Mouse (Mus musculus) spleen, adult 18-20 months (tissue): Measurements from ENCODE around the gene Hist1h1b.

Experiments used
- DNase-seq, 2 experiments: peaks; one replicate each; pipeline ENCODE4 v3.0.0; 2022; ENCODE audit warnings: mixed read lengths in 2 of 2

The Hist1h1b gene

GRCm38 (mm10) chr13:21781639-21782038 is 1.2 kb upstream of the Hist1h1b start:
- no peak for DNase-seq

DNA sequence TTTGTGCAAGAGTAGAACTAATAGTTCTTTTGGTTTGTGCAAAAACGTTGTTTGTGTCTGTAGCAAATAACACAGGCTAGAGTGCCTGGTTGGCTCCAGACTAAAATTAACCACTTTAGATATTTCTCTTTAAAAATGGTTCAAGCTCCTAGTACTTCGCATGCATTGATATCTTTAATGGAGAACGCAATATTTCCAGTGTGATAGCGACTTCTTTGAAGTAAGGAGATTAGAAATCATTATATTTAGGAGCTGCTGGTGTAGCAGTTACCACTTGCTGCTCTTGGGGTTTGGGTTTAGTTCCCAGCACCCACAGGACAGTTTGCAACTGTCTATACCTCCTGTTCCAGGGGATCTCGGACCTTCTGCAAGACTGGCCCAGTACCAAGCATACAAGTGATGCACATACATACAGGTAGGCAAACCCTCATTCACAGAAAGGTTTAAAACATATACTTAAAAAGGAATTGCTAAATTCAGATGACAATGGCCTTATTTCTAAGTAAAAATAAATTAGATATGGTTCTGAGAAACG is 663 bp upstream of the Hist1h1b start:
- DNase-seq = no peak

GRCm38 (mm10) chr13:21778814-21779766 is 1.3 kb downstream of the Hist1h1b start:
- DNase-seq = peak; percentile 43 to 48

- DNase-seq = no peak
Observed at GRCm38 (mm10) chr13:21755707-21756106, 24.7 kb downstream of the Hist1h1b start.

GRCm38 (mm10) chr13:21754294-21755001 is 26.0 kb downstream of the Hist1h1b start:
- peak in 1 of 2 experiments; percentile 19 for DNase-seq

- DNase-seq = peak; percentile 45 to 46
Observed at GRCm38 (mm10) chr13:21753524-21754285, 26.7 kb downstream of the Hist1h1b start, which contains the start of the genes Hist1h2ak and Hist1h2bn. Hist1h2ak (minus strand) TSS chr13:21753827. Hist1h2bn (plus strand) TSS chr13:21754123.

DNA sequence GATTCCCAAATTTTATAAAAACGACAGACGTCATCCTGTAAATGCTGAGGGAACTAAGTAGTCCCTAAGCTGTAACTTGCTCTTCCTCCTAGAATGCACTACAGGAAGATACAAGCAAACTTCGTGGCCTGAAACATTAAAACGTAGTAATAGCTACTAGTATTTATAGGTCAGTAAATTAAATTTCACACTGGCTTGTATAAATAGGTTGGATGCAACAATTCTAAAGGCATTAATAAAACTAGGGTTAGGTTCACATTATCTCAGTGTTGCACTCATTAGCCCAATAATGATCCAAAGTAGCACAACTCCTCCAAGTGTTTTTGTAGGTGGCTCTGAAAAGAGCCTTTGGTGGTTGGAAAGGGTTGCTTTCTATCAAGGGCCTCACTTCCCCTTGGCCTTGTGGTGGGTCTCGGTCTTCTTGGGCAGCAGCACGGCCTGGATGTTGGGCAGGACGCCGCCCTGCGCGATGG is 27.3 kb downstream of the Hist1h1b start:
- no peak for DNase-seq

DNA sequence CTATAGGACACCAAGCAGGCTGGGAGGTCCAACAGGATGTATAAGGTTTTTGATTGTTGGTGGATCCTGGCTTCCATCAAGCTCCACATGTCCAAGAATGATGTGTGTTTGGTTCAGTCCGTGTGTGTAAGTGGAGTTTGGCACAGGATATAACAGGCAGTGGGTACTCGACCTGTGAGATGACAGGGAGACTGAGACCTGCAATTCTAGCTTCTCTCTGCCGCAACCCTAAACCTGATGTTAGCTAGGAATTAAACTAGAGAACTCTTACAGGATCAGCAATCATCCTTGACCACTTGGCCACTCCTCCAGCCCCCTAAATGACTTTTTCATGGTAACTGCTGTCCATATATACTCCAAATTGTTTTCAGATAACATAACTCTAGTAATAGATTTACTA is 28.1 kb downstream of the Hist1h1b start:
- no peak for DNase-seq

DNA sequence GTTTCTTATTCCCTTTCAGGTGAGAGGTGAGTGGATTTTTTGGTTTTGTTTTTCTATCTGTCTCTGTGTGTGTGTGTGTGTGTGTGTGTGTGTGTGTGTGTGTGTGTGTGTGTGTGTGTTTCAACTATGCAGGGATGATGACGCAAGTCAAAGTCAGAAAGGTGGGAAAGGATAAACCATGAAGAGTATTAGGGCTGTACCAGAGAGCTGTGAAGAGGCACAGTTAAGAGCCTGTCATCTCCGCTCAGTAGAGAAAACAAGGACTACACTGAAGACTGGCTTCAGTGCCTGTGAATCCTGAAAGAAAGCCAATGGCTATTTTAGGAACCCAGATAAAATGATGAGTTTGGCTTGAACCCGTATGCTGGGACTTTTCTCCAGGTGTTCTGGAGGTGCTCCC is 28.6 kb downstream of the Hist1h1b start:
- no peak for DNase-seq

- no peak for DNase-seq
Observed at GRCm38 (mm10) chr13:21751417-21751816, 29.0 kb downstream of the Hist1h1b start.

GRCm38 (mm10) chr13:21750159-21751017 is 30.0 kb downstream of the Hist1h1b start, which contains the start of gene Hist1h4k:
Hist1h4k (minus strand) TSS chr13:21750505.
- DNase-seq = peak; percentile 82 to 86

GRCm38 (mm10) chr13:21749387-21750158 is 30.9 kb downstream of the Hist1h1b start:
- DNase-seq = no peak

DNA sequence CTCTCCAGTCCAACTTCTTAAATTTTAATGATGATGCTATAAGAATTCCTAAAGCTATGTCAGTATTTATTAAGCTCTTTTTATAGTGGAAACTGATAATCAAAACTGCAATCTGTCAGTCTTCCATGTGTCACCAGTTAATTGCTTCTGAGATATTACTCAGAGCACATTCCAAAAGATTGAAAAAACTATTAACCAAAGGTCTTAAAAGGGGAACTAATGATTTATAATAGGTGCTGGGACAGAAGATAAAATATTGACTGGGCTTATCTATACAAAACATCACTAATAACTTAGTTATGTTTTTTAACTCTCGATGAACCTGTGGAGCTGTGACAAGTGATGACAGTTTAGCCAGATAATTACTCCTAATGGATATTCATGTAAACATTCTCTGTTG is 35.4 kb downstream of the Hist1h1b start:
- DNase-seq = no peak

DNA sequence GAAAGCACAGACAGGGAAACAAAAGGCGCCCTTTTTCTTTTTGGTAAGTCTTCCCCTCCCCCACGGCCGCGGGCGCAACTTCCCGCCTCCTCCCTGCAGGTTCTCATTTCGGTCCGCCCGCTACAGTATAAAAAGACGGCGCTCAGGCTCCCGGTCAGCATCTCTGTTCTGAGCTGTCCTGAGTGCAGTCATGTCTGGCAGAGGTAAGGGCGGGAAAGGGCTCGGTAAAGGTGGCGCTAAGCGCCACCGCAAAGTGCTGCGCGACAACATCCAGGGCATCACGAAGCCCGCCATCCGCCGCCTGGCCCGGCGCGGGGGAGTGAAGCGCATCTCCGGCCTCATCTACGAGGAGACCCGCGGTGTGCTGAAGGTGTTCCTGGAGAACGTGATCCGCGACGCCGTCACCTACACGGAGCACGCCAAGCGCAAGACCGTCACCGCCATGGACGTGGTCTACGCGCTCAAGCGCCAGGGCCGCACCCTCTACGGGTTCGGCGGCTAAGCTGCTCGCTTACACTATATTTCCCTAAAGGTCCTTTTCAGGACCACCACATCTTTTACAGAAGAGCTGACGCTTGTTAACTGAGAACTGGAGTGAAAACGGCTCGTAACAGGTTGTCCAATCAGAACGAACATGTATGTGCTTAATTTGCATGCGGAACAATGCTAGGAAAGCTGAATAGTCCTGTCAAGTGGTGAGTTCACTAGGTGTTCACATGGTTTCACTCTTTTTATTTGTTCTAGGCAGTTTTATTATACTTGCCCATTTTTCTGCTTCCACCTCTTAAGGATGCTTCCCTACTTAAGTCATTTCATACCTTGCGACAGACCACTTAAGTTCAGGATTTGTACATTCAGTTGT is 45.3 kb downstream of the Hist1h1b start, which contains the start of gene Hist1h4j:
Gene Hist1h4j, plus strand, starts transcription at position 159 of the 862 bp plus-strand sequence.
- DNase-seq = peak; percentile 58 to 71

- peak; percentile 30 to 60 for DNase-seq
Observed at GRCm38 (mm10) chr13:21734010-21734905, 46.2 kb downstream of the Hist1h1b start.

DNA sequence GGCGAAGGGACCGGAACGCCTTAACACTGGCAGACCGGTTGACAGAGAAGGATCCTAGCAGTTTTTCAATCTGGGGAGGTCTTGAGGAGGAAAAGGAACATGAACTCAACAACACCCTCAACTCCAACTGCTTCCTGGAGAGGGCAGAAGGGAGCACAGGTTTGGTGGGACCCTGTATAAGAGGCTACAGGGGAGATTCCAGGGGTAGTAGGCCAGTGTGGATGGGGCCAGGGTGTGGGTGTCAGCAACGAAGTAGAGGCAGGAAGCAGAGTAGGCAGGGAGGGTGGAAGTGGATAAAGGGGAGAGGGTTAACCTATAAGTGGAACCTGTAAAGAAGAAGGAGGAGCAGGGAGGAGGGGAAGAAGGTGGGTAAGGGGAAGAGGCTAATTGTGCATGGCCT is 47.0 kb downstream of the Hist1h1b start:
- DNase-seq = no peak
